Mouse (Mus musculus): ENCODE measurements around the gene Tvp23a.

The Tvp23a gene

GRCm38 (mm10) chr16:10447264-10447594, at the start of gene Tvp23a:
Tvp23a (minus strand) TSS chr16:10447362.
- DNase-seq (ENCODE audit: low spot score), result peak; percentile 51

- DNase-seq (ENCODE audit: low spot score), result no peak
Observed at GRCm38 (mm10) chr16:10495824-10496298, 48.7 kb upstream of the Tvp23a start.

GRCm38 (mm10) chr16:10492587-10492986, 45.4 kb upstream of the Tvp23a start:
- DNase-seq (ENCODE audit: low spot score), result no peak

GRCm38 (mm10) chr16:10491716-10492115, 44.6 kb upstream of the Tvp23a start:
- no peak for DNase-seq (ENCODE audit: low spot score)

- DNase-seq (ENCODE audit: low spot score), result no peak
Observed at GRCm38 (mm10) chr16:10490503-10491150, 43.5 kb upstream of the Tvp23a start.

GRCm38 (mm10) chr16:10489904-10490457, 42.8 kb upstream of the Tvp23a start:
- DNase-seq (ENCODE audit: low spot score), result no peak

GRCm38 (mm10) chr16:10489483-10489882, 42.3 kb upstream of the Tvp23a start:
- no peak for DNase-seq (ENCODE audit: low spot score)

GRCm38 (mm10) chr16:10488769-10489481, 41.8 kb upstream of the Tvp23a start:
- DNase-seq (ENCODE audit: low spot score), result no peak

- no peak for DNase-seq (ENCODE audit: low spot score)
Observed at GRCm38 (mm10) chr16:10487895-10488493, 40.8 kb upstream of the Tvp23a start.

- no peak for DNase-seq (ENCODE audit: low spot score)
Observed at GRCm38 (mm10) chr16:10486993-10487392, 39.8 kb upstream of the Tvp23a start.

- no peak for DNase-seq (ENCODE audit: low spot score)
Observed at GRCm38 (mm10) chr16:10482343-10482742, 35.2 kb upstream of the Tvp23a start.

GRCm38 (mm10) chr16:10479857-10480256, 32.7 kb upstream of the Tvp23a start, which contains the start of gene Ciita:
Ciita (plus strand) TSS chr16:10480059.
- DNase-seq (ENCODE audit: low spot score), result no peak

- no peak for DNase-seq (ENCODE audit: low spot score)
Observed at GRCm38 (mm10) chr16:10475919-10476318, 28.8 kb upstream of the Tvp23a start.

GRCm38 (mm10) chr16:10474956-10475355, 27.8 kb upstream of the Tvp23a start:
- no peak for DNase-seq (ENCODE audit: low spot score)

- DNase-seq (ENCODE audit: low spot score), result no peak
Observed at GRCm38 (mm10) chr16:10471950-10472349, 24.8 kb upstream of the Tvp23a start.

- no peak for DNase-seq (ENCODE audit: low spot score)
Observed at GRCm38 (mm10) chr16:10468201-10468600, 21.0 kb upstream of the Tvp23a start.

GRCm38 (mm10) chr16:10467391-10468107, 20.4 kb upstream of the Tvp23a start:
- DNase-seq (ENCODE audit: low spot score), result no peak

- no peak for DNase-seq (ENCODE audit: low spot score)
Observed at GRCm38 (mm10) chr16:10465011-10465681, 18.0 kb upstream of the Tvp23a start.

- DNase-seq (ENCODE audit: low spot score), result no peak
Observed at GRCm38 (mm10) chr16:10461178-10461577, 14.0 kb upstream of the Tvp23a start.

GRCm38 (mm10) chr16:10460188-10460587, 13.0 kb upstream of the Tvp23a start:
- DNase-seq (ENCODE audit: low spot score), result no peak

GRCm38 (mm10) chr16:10454583-10454974, 7.4 kb upstream of the Tvp23a start:
- DNase-seq (ENCODE audit: low spot score), result no peak

All from ovary, postnatal 14 days (tissue).